Mouse (Mus musculus) olfactory bulb, adult 2 months (tissue): Measurements from ENCODE around the gene Sept5. TPM values are rescaled to one million over a fixed set of nuclear protein-coding genes. Genes with fewer than 3 reads are reported as not detected.

Source experiments
- H3K27ac ChIP-seq: fragments of 200-500 bp; 2 replicates; pipeline ENCODE4 v1.5.1; 2012; ENCODE audit warnings: low read depth, low read length; ENCODE audit not compliant: insufficient read depth
- H3K4me1 ChIP-seq: fragments of 200-500 bp; 2 replicates; pipeline ENCODE4 v1.6.1; 2012; ENCODE audit warnings: low read length; ENCODE audit not compliant: control insufficient read depth, insufficient read depth
- H3K4me3 ChIP-seq: fragments of 200-500 bp; 2 replicates; pipeline ENCODE4 v1.5.1; 2012; ENCODE audit warnings: mild to moderate bottlenecking, low read depth, low read length, moderate library complexity; ENCODE audit not compliant: insufficient read depth
- CTCF ChIP-seq: fragments of 200-500 bp; IDR thresholded peaks from 2 replicates; pipeline ENCODE4 v1.5.1; 2012; ENCODE audit warnings: low read depth, mild to moderate bottlenecking, low read length, moderate library complexity; ENCODE audit not compliant: insufficient read depth
- POLR2A ChIP-seq: fragments of 200-500 bp; IDR thresholded peaks from 2 replicates; pipeline ENCODE4 v1.6.1; 2012; ENCODE audit warnings: mild to moderate bottlenecking, low read depth, low read length, moderate library complexity; ENCODE audit not compliant: insufficient read depth
- WGBS: fragments of 180-500 bp; shearing (Covaris S2); methylation state at CpG from one replicate; pipeline ENCODE4 v1.1.7; 2018; 5-methylcytosine and 5-hydroxymethylcytosine counted together
- polyA plus RNA-seq: library from polyadenylated mRNA; stranded (reverse); fragments of >200 nt; gene quantifications from 2 replicates; pipeline ENCODE4 v1.2.4, GENCODE M21; 2012; ENCODE audit warnings: low replicate concordance; ENCODE audit not compliant: missing spikeins, insufficient read depth, insufficient read length

Gene Sept5
- polyA plus RNA-seq, 1 experiment: not detected

DNA sequence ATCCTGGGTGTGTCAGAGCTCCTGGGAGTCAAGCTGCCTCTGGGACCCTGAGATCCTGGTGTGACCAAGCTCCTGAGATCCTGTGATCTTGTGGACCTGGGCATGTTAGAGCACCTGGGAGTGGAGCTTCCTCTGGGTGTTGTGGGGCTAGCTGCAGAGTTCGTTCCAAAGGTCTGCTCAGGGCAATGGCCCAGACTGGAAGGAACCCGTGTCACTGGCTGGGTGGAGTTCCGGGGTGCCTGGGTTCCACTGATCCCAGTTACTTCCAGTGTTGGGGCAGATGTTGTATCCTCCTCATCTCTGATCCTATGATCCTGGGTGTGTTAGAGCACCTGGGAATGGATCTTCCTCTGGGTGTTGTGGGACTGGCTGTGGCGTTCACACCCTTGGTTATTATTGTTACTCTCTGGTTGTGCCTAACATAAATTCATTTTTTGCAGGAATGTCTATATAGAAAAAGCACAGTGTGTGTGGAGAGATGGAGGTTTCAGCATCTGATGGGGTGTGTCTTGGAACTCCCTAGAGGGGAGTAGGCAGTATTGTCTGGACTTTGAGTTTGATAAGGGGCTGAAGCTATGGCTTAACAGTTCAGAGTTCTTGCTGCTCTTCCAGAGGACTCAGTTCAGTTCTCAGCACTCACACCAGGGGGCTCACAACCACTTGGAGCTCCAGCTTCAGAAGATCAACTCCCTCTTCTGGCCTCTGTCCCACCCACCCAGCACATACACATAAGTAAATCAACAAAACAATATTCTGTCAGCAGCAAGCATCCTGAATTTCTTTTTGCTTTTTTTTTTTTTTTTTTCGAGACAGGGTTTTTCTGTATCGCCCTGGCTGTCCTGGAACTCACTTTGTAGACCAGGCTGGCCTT, 23.8 kb upstream of the Sept5 start:
- 90% methylated on average over 6 of the region's 6 CpGs for WGBS
- TF ChIP-seq CTCF (no peak), POLR2A (no peak)
- Histone ChIP-seq H3K4me3 (no peak overlapping the region), H3K4me1 (peaks cover 9% of the 10 kb centered on the region), H3K27ac (no peak overlapping the region)

DNA sequence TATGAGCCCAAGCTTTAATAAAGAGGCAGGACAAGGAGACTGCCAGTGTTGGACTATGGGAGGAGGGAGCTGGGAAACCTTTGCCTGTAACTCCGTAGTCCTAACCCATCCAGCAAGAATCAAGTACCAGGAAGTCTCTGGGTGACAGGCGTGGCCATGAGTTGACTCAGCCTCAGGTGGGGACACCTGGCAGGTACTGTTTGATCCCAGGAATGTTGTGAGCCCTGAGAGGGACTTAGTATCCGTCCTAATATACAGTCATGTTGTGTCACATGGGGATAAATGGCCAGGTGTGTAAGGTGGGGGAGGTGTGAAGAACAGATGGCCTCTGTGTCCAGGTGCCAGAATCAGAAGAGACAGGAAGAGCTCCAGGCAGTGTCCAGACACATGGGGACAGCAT, 19.4 kb upstream of the Sept5 start:
- 79% methylated on average over 3 of the region's 3 CpGs for WGBS
- H3K4me3 ChIP-seq: no peak overlapping the region
- no peak overlapping the region for H3K27ac ChIP-seq
- no peak for TF ChIP-seq POLR2A
- no peak for TF ChIP-seq CTCF
- H3K4me1 ChIP-seq: peaks cover 2% of the 10 kb centered on the region; the same call in 1 of the 2 replicates

GRCm38 (mm10) chr16:18645329-18645728, 15.6 kb upstream of the Sept5 start:
- 77% methylated on average over 6 of the region's 6 CpGs for WGBS
- Histone ChIP-seq H3K27ac (no peak overlapping the region), H3K4me3 (no peak overlapping the region), H3K4me1 (peaks cover 7% of the 10 kb centered on the region; the same call in 1 of the 2 replicates)
- no peak for TF ChIP-seq POLR2A
- no peak for TF ChIP-seq CTCF

DNA sequence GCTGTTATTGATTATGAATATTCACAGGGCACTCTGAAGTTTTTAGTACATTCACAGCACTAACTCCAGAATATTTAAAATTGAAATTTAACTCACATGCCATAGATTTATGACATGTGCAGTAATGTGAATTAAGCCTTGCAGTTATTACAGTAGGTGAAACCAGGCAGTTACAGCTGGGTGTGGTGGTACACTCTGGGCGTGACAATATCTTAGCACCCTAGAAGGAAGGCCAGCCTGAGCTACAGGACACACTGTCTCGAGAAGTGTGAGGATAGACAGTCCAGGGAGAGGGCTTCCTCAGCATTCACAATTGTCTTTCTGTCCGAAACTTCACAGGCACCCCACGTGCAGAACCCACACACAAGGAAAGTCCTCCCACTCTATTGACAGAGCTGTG, 14.7 kb upstream of the Sept5 start:
- H3K4me3 ChIP-seq: no peak overlapping the region
- TF ChIP-seq CTCF (no peak), POLR2A (no peak)
- H3K4me1 ChIP-seq: peaks cover 7% of the 10 kb centered on the region; the same call in 1 of the 2 replicates
- WGBS: 85% methylated on average over 4 of the region's 4 CpGs
- H3K27ac ChIP-seq: no peak overlapping the region

GRCm38 (mm10) chr16:18643406-18643998, 13.7 kb upstream of the Sept5 start:
- TF ChIP-seq POLR2A: no peak
- no peak for TF ChIP-seq CTCF
- Histone ChIP-seq H3K4me3 (no peak overlapping the region), H3K27ac (no peak overlapping the region), H3K4me1 (peaks cover 7% of the 10 kb centered on the region; the same call in 1 of the 2 replicates)
- 87% methylated on average over 11 of the region's 11 CpGs for WGBS

- Histone ChIP-seq H3K4me1 (peaks cover 7% of the 10 kb centered on the region; the same call in 1 of the 2 replicates), H3K4me3 (no peak overlapping the region), H3K27ac (no peak overlapping the region)
- WGBS: 85% methylated on average over 4 of the region's 4 CpGs
- no peak for TF ChIP-seq CTCF
Measured at GRCm38 (mm10) chr16:18642897-18643296, 13.1 kb upstream of the Sept5 start.

- 30% methylated on average over 7 of the region's 7 CpGs for WGBS
- H3K4me3 ChIP-seq: no peak overlapping the region
- no peak overlapping the region for H3K27ac ChIP-seq
- peaks cover 4% of the 10 kb centered on the region; the same call in 1 of the 2 replicates for H3K4me1 ChIP-seq
- no peak for TF ChIP-seq POLR2A
- TF ChIP-seq CTCF: no peak
Measured at GRCm38 (mm10) chr16:18642291-18642690, 12.5 kb upstream of the Sept5 start.

DNA sequence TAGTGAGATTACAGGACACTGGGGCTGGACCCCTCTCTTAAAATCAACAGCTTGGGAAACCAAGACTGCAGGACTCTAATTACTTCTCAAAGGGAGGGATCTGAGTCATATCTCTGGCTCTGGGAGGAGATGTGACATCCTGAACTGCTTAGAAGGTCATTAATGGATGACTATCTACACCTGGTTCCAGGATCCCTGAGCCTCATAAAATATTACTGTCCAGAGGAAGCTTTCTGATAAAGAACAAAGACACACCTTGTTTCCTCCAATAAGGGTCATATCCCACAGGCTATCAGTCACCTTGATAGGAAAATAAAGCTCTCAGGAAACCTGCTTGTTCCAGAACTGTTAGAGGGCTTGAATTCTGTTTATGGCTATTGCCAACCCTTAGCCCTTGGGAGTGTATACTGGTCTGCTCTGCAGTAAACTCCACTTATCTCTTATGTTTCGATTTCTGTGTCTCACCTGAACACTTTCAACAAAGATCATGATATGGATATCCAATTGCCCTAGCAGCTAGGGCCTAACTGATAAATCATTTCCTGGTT, 9.7 kb upstream of the Sept5 start:
- WGBS: 98% methylated on average over 1 of the region's 1 CpGs
- Histone ChIP-seq H3K4me1 (peaks cover 4% of the 10 kb centered on the region; the same call in 1 of the 2 replicates), H3K4me3 (no peak overlapping the region), H3K27ac (no peak overlapping the region)
- TF ChIP-seq CTCF (no peak), POLR2A (no peak)

DNA sequence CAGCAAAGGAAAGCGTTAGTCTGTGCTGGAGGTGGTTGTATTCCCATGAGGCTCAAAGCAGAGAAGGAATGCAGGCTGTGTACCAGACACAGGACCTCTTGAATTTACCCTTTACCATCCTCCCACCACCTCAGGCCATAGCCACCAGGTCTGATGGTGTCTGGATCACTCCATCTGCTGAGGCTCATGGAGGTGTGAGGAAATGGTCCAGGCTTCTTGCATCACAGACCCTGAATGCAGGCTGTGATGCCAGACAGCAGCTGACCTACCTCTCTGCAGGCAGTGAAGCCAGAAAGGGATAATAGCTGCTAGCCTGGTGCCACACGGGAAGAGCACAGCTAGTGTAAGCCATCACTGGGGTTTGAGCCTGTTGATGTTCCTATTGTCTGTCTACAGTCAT, 8.6 kb upstream of the Sept5 start:
- Histone ChIP-seq H3K4me1 (peaks cover 4% of the 10 kb centered on the region; the same call in 1 of the 2 replicates), H3K27ac (no peak overlapping the region), H3K4me3 (no peak overlapping the region)
- 59% methylated on average over 2 of the region's 2 CpGs for WGBS
- TF ChIP-seq CTCF (no peak), POLR2A (no peak)
